Mouse (Mus musculus): ENCODE results near the gene Amz1. TPM values are rescaled to one million over a fixed set of nuclear protein-coding genes. Genes with fewer than 3 reads are reported as not detected.

Gene Amz1
- polyA plus RNA-seq, 1 experiment from 2014 or later: 2.7 TPM

DNA sequence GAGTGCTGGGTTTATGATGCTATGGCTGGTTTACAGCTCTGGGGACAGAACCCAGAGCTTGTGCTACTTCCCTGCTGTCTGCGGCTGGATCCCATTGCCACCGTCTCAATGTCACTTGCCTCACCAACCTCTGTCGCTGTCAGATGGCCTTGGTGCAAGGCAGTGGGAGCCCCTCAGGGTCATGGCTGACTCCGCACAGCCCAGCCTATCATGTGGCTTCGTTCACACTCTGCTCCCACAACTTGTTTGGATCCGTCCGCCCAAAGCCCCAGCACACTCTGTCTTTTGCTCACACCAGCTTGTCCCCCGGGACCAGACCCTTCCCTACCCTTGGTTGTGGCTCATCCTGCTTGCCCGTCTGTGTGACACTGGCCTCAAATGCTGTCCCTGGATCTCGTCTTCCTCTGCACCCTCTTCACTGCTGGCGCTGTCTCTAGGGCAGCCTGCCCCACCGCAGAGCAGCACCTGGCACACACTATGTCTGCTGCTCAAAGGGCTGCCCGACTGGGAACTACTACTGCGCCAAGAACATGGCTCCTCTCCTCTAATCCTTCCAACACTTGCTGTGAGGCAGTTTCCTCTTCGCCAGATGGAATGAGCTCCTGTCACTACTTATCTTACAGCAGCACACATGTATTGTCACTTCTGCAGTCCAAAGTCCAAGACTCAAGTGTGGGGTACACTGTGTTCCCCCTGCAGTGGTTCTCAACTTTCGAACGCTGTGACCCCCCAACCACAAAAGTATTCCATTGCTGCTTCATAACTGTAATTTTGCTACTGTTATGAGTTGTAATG, 3.2 kb downstream of the Amz1 start:
- no peak for ATAC-seq
- WGBS: 87% methylated on average over 17 of the region's 17 CpGs
- peaks cover 46% of the 10 kb centered on the region for H3K4me1 ChIP-seq
- no peaks in the 10 kb centered on the region for H3K36me3 ChIP-seq (ENCODE audit: poor library complexity, severe bottlenecking)
- H3K27me3 ChIP-seq: no peaks in the 10 kb centered on the region
- no peak overlapping the region for H3K4me3 ChIP-seq
- no peak overlapping the region for H3K9ac ChIP-seq
- no peak overlapping the region for H3K4me2 ChIP-seq
- peak overlapping the region; percentile 5; the same call in 1 of the 2 replicates for H3K27ac ChIP-seq
- no peaks in the 10 kb centered on the region for H3K9me3 ChIP-seq (replicated peaks)

DNA sequence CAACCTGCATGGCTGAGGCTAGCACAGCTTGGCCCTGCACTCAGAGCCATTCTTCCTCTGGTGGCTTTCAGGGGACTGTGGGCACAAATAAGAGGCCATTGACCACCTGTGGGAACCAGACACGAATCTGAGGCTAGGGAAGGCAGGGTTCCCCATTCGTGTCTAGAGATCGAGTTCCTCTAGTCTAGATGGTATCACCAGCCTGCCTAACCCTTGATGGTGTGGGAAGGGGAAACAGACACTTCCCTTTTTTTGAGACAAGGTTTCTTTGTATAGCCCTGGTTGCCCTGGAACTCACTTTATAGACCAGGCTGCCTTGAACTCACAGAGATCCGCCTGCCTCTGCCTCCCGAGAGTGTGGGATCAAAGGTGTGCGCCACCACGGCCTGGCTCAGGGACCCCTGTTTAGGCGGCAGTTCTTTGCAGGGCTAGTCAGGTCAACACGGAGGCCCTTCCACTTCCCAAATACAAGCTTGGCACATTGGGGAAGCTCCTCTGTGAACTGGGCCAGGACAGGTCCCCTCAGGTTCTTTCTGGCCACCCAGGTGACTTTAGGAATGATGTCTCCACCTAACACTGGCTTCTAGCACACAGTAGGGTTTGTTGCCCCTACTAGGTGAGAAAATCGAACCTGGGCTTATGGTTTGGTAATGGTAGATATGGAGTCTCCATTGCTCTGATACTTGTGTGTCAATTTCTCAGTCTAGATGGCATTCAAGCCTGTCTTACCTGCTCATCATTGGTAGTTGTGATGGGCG, 7.3 kb downstream of the Amz1 start:
- Histone ChIP-seq H3K27me3 (peaks cover 20% of the 10 kb centered on the region), H3K36me3 (ENCODE audit: poor library complexity, severe bottlenecking) (no peaks in the 10 kb centered on the region), H3K9ac (no peak overlapping the region), H3K4me2 (no peak overlapping the region), H3K4me3 (no peak overlapping the region), H3K27ac (no peak overlapping the region), H3K4me1 (peaks cover 17% of the 10 kb centered on the region), H3K9me3 (replicated peaks) (no peaks in the 10 kb centered on the region; the same call in 1 of the 2 replicates)
- ATAC-seq: no peak
- 90% methylated on average over 11 of the region's 11 CpGs for WGBS

DNA sequence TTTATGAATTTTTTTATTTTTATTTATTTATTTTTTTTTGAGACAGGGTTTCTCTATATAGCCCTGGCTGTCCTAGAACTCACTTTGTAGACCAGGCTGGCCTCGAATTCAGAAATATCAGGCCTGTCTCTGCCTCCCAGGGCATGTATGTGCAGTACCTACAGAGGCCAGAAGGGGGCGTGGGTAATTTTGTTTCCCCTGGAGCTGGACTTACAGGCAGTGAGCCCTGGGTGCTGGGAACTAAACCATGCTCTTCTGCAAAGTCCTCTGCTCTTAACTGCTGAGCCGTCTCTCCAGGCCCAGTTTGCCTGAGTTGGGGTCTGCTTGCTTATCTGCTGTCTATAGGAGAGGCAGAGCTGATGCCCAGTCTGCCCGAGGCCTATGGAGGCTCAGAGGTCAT, 8.3 kb downstream of the Amz1 start:
- Histone ChIP-seq H3K27me3 (peaks cover 30% of the 10 kb centered on the region), H3K4me1 (peaks cover 7% of the 10 kb centered on the region), H3K36me3 (ENCODE audit: poor library complexity, severe bottlenecking) (no peaks in the 10 kb centered on the region), H3K27ac (no peak overlapping the region), H3K4me3 (no peak overlapping the region), H3K9me3 (replicated peaks) (no peaks in the 10 kb centered on the region; the same call in 1 of the 2 replicates), H3K4me2 (no peak overlapping the region), H3K9ac (no peak overlapping the region)
- WGBS: 71% methylated on average over 4 of the region's 4 CpGs
- ATAC-seq: no peak

DNA sequence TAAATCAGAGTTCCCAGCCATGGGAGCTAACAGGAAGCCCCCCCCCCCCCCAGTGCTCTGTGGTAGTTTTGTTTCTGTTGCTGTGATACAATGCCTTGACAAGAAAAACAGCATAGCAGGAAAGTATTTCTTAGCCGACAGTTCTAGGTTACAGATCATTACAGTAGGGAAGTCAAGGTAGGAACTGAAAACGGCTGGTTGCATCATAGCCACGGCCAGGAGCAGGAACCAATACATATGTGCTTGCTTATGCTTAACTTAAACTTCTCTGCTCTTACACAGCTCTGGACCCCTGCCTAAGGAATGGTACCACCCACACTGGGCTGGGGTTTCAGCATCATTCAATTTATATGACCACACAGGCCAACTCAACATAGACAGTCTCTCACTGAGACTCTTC, 9.4 kb downstream of the Amz1 start:
- H3K9ac ChIP-seq: no peak overlapping the region
- no peak for ATAC-seq
- no peak overlapping the region for H3K27ac ChIP-seq
- no peak overlapping the region for H3K4me3 ChIP-seq
- peaks cover 6% of the 10 kb centered on the region for H3K4me1 ChIP-seq
- WGBS: 86% methylated on average over 3 of the region's 3 CpGs
- H3K27me3 ChIP-seq: peaks cover 32% of the 10 kb centered on the region
- H3K36me3 ChIP-seq (ENCODE audit: poor library complexity, severe bottlenecking): no peaks in the 10 kb centered on the region
- H3K9me3 ChIP-seq (replicated peaks): no peaks in the 10 kb centered on the region; the same call in 1 of the 2 replicates
- H3K4me2 ChIP-seq: no peak overlapping the region

DNA sequence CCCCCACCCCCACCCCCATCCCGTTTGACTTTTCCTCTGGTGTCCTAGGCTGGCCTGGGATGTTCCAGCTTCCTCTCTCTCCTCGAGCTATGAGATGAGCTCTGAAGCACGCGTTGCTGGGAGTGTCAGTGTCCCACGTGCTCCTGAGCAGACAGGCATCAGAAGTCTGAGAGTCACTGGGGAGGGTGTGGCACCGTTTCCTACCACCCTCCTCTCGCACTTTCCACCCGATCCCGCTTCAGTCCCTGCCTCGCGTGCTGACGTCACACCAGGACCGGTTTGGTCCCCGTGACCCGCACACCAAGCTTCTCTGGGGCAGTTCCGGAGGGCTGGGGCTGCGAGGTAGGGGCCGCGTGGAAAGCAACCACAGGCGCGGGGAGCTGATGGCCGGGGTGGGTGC, 11.4 kb downstream of the Amz1 start:
- H3K27ac ChIP-seq: no peak overlapping the region
- H3K36me3 ChIP-seq (ENCODE audit: poor library complexity, severe bottlenecking): no peaks in the 10 kb centered on the region
- peaks cover 32% of the 10 kb centered on the region for H3K27me3 ChIP-seq
- peak overlapping the region; percentile 23 for H3K4me3 ChIP-seq
- no peak for ATAC-seq
- H3K4me1 ChIP-seq: peaks cover 6% of the 10 kb centered on the region
- WGBS: under 1% methylated on average over 21 of the region's 22 CpGs
- peak overlapping the region; percentile 30 for H3K9ac ChIP-seq
- H3K9me3 ChIP-seq (replicated peaks): no peaks in the 10 kb centered on the region; the same call in 1 of the 2 replicates
- peak overlapping the region; percentile 59 for H3K4me2 ChIP-seq

DNA sequence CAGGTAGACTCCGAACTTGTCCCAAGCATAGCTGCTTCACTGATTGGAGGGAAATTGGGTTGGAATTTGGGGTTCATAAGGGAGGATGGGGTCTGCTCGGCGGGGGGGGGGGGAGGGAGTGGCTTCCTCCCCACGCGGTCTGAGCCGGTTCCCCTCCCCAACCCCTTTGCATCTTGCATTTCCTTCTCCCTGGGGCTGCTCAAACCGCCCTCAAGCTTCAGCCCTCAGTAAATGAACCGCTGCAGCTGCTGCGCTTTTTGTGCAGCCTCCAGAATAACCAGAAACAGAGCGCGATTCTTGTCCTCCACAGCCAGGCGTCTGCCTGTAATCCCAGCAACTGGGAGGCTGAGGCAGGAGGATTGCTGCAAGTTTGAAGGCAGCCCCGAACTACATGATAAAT, 12.2 kb downstream of the Amz1 start:
- peaks cover 6% of the 10 kb centered on the region for H3K4me1 ChIP-seq
- no peaks in the 10 kb centered on the region for H3K36me3 ChIP-seq (ENCODE audit: poor library complexity, severe bottlenecking)
- no peak overlapping the region for H3K27ac ChIP-seq
- WGBS: 27% methylated on average over 13 of the region's 13 CpGs
- no peaks in the 10 kb centered on the region; the same call in 1 of the 2 replicates for H3K9me3 ChIP-seq (replicated peaks)
- peaks cover 32% of the 10 kb centered on the region for H3K27me3 ChIP-seq
- no peak overlapping the region for H3K9ac ChIP-seq
- H3K4me2 ChIP-seq: peak overlapping the region; percentile 59; the same call in 1 of the 2 replicates
- no peak for ATAC-seq
- H3K4me3 ChIP-seq: no peak overlapping the region

DNA sequence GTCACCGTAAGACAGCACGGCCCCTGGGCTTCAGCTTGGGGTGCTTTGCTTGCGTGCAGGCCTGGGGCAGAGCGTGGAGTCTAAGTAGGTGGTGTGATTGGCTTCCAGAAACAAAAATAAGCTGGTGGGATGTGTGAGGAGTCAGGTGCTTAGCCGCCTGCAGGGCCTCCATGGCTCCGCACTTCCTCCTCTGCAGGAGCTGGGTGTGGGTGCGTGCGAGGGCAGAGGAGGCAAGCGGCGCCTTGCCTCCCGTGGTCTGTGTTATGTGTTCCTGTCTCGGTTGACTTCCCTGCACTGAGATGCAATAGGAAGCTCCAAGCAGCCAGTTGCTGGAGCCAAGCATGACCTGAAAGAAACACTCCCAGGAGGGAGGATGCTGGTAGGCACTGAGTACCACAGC, 15.9 kb downstream of the Amz1 start:
- H3K36me3 ChIP-seq (ENCODE audit: poor library complexity, severe bottlenecking): no peaks in the 10 kb centered on the region
- WGBS: 85% methylated on average over 12 of the region's 12 CpGs
- no peak overlapping the region for H3K4me3 ChIP-seq
- no peak overlapping the region for H3K9ac ChIP-seq
- no peaks in the 10 kb centered on the region; the same call in 1 of the 2 replicates for H3K9me3 ChIP-seq (replicated peaks)
- H3K27ac ChIP-seq: no peak overlapping the region
- no peak for ATAC-seq
- H3K4me2 ChIP-seq: no peak overlapping the region
- H3K27me3 ChIP-seq: peaks cover 26% of the 10 kb centered on the region
- H3K4me1 ChIP-seq: peaks cover 10% of the 10 kb centered on the region

DNA sequence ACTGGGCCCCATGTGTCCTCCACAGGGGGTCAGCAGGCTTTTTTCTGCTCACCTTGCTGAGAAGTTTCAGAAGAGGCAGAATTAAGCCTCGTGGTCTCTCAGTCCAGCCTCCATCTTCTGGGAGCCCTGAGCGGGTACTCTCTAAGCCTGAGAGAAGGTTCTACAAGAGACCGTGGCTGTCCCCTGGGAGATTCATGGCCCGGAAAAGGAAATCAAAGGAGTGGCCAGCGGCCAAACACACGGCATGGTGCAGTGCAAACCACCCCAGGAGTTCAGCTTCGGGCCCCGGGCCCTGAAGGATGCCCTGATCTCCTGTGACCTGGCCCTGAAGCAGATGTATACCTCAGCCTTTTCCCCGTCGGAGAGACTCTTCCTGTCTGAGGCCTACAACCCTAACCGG, 17.1 kb downstream of the Amz1 start:
- H3K9ac ChIP-seq: no peak overlapping the region
- WGBS: 84% methylated on average over 11 of the region's 11 CpGs
- no peak for ATAC-seq

DNA sequence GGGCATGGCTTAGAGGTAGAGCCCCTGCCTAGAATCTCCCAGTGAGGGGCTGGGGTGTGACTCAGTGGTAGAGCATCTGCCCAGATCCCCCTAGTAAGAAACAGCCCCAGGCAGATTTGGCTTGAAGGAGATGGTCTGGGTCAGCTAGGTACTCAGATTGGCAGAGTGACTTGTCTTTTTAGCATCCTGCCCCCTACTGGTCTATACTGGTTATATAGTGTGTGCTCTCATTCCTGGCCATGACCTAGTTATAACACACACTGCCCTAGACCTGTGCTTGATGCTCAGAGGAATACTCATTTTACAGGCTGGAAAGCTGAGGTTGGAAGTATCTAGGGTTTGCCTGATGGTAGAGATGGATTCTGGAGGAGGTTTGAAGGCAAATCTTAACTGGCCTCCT, 17.9 kb downstream of the Amz1 start:
- Histone ChIP-seq H3K4me2 (no peak overlapping the region), H3K9me3 (replicated peaks) (no peaks in the 10 kb centered on the region), H3K36me3 (ENCODE audit: poor library complexity, severe bottlenecking) (no peaks in the 10 kb centered on the region), H3K4me3 (no peak overlapping the region), H3K4me1 (0 out of 2 replicates have a peak, but pooled peaks cover 5% of the 10 kb centered on the region), H3K27ac (no peak overlapping the region), H3K27me3 (peaks cover 5% of the 10 kb centered on the region), H3K9ac (no peak overlapping the region)
- ATAC-seq: no peak

More for the DNA sequence above, 17.1 kb downstream of the Amz1 start:
- Histone ChIP-seq H3K4me2 (no peak overlapping the region), H3K27ac (no peak overlapping the region), H3K4me1 (0 out of 2 replicates have a peak, but pooled peaks cover 5% of the 10 kb centered on the region), H3K27me3 (peaks cover 14% of the 10 kb centered on the region), H3K9me3 (replicated peaks) (no peaks in the 10 kb centered on the region; the same call in 1 of the 2 replicates), H3K4me3 (no peak overlapping the region), H3K36me3 (ENCODE audit: poor library complexity, severe bottlenecking) (no peaks in the 10 kb centered on the region)

DNA sequence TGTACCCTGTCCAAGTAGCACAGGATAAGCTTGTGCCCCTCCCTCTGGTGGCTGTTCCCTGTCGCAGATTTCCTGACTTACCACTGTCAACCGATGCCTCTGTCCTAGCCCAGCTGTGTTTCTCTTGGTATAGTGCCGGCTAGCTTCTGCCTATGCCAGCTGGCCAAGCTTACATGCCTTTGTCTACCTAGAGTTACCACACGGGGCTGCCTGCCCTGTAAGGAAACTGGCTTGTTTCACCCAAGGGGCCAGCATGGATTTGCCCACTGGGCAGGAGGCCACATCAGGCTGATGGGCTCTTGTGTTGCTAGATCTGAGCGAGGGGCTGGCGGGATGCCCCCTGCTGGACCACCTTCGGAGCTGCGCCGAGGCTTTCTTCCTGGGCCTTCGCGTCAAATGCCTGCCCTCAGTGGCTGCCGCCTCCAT, 19.8 kb downstream of the Amz1 start:
- WGBS: 31% methylated on average over 12 of the region's 12 CpGs
- Histone ChIP-seq H3K9me3 (replicated peaks) (no peaks in the 10 kb centered on the region), H3K27ac (no peak overlapping the region), H3K4me1 (peaks cover 5% of the 10 kb centered on the region; the same call in 1 of the 2 replicates), H3K36me3 (ENCODE audit: poor library complexity, severe bottlenecking) (no peaks in the 10 kb centered on the region), H3K4me3 (no peak overlapping the region), H3K9ac (0 out of 2 replicates have a peak overlapping the region, but pooled peaks have one; percentile 8), H3K27me3 (no peaks in the 10 kb centered on the region), H3K4me2 (no peak overlapping the region)
- ATAC-seq: peak; percentile 13; the same call in 1 of the 2 replicates

DNA sequence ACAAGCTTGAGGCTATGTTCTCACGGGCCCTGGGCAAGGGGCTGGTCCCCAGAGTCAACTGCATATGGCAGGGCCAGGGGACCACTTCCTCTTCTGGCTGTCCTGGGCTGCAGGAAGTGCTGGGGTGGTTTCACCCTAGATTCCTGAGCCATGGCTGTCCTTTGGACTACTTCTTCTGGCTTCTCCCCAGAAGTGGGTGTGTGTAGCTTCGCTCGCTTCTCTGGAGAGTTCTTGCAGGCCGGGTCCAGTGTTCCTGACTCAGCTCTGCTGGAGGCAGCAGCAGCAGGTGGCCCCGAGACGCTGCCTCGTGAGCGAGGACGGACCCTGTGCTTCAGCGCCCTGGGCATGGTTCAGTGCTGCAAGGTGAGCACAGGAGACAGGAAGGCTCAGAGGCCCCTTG, 24.5 kb downstream of the Amz1 start:
- Histone ChIP-seq H3K4me3 (no peak overlapping the region), H3K27me3 (no peaks in the 10 kb centered on the region), H3K36me3 (ENCODE audit: poor library complexity, severe bottlenecking) (0 out of 2 replicates have a peak, but pooled peaks cover 6% of the 10 kb centered on the region), H3K9ac (no peak overlapping the region), H3K27ac (no peak overlapping the region), H3K9me3 (replicated peaks) (peaks cover 9% of the 10 kb centered on the region), H3K4me2 (no peak overlapping the region), H3K4me1 (peaks cover 15% of the 10 kb centered on the region)
- no peak for ATAC-seq
- 84% methylated on average over 10 of the region's 10 CpGs for WGBS

All from forebrain, embryonic 13.5 days (tissue).